Mouse (Mus musculus) spleen, adult 2 months (tissue): ENCODE results near the gene Apba1. TPM values are rescaled to one million over a fixed set of nuclear protein-coding genes. Genes with fewer than 3 reads are reported as not detected.

Source experiments
- DNase-seq, 2 experiments: peaks; one replicate each; pipeline versions ENCODE4 v3.0.0 to v3.0.0-alpha.2; 2012 to 2021; ENCODE audit warnings: low spot score in 2 of 2, low read depth in 1 of 2
- H3K27ac ChIP-seq: fragments of 200-500 bp; 2 replicates; pipeline ENCODE4 v1.5.1; 2012; ENCODE audit warnings: low read length, inconsistent platforms; ENCODE audit not compliant: insufficient read depth
- H3K27me3 ChIP-seq: fragments of 200-500 bp; 2 replicates; pipeline ENCODE4 v1.6.1; 2012; ENCODE audit warnings: mild to moderate bottlenecking, moderate library complexity, low read length, inconsistent platforms; ENCODE audit not compliant: control insufficient read depth, insufficient read depth
- H3K36me3 ChIP-seq: fragments of 200-500 bp; 2 replicates; pipeline ENCODE4 v1.6.1; 2012; ENCODE audit warnings: mild to moderate bottlenecking, low read length, inconsistent platforms; ENCODE audit not compliant: control insufficient read depth, insufficient read depth
- H3K4me1 ChIP-seq: fragments of 200-500 bp; 2 replicates; pipeline ENCODE4 v1.6.1; 2011; ENCODE audit warnings: inconsistent platforms; ENCODE audit not compliant: control insufficient read depth, insufficient read depth, insufficient read length
- H3K4me3 ChIP-seq: fragments of 200-500 bp; 2 replicates; pipeline ENCODE4 v1.5.1; 2011; ENCODE audit warnings: mild to moderate bottlenecking, inconsistent platforms; ENCODE audit not compliant: insufficient read depth, insufficient read length; ENCODE audit errors: extremely low read depth
- CTCF ChIP-seq: fragments of 200-500 bp; IDR thresholded peaks from 2 replicates; pipeline ENCODE4 v1.5.1; 2011; ENCODE audit warnings: mild to moderate bottlenecking, inconsistent platforms; ENCODE audit not compliant: insufficient read depth, insufficient read length, insufficient replicate concordance; ENCODE audit errors: extremely low read depth
- POLR2A ChIP-seq: fragments of 200-500 bp; IDR thresholded peaks from 2 replicates; pipeline ENCODE4 v1.6.1; 2011; ENCODE audit warnings: low read depth, low read length, inconsistent platforms
- WGBS: fragments of 180-500 bp; shearing (Covaris S2); methylation state at CpG from one replicate; pipeline ENCODE4 v1.1.7; 2018; 5-methylcytosine and 5-hydroxymethylcytosine counted together
- polyA plus RNA-seq: library from polyadenylated mRNA; depleted of rRNA; stranded (reverse); fragments of >200 nt; gene quantifications from 2 replicates; pipeline ENCODE4 v1.2.3, GENCODE M21; 2012

Apba1 gene
- polyA plus RNA-seq, 1 experiment: 2.1 TPM

DNA sequence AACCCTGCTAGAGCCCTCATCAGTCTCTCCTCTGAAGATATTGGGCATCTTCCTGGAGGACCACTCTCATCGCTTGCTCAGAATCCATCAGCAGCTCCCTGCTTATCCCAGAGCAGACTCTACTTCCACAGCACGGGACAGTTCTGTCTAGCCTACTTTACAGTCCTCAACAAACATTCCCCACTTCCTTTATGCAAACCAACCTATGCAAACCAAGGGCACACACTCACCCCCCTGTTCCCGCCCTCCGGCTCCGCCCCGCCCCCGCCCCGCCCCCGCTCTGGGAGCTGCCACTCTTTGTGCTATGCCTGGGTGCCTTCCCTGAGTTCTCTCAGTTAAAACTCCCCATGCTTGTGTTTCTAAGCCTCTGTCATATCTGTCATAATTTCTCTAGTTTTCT is 23.3 kb downstream of the Apba1 start:
- no peaks in the 10 kb centered on the region for H3K27me3 ChIP-seq
- H3K4me3 ChIP-seq: no peak overlapping the region
- WGBS: 17% methylated on average over 9 of the region's 9 CpGs
- no peaks in the 10 kb centered on the region for H3K36me3 ChIP-seq
- no peaks in the 10 kb centered on the region for H3K4me1 ChIP-seq
- no peak overlapping the region for H3K27ac ChIP-seq
- DNase-seq: no peak
- TF ChIP-seq POLR2A (no peak), CTCF (no peak)

- Histone ChIP-seq H3K27ac (no peak overlapping the region), H3K4me3 (no peak overlapping the region), H3K4me1 (no peaks in the 10 kb centered on the region), H3K36me3 (no peaks in the 10 kb centered on the region), H3K27me3 (no peaks in the 10 kb centered on the region)
- WGBS: 82% methylated on average over 9 of the region's 9 CpGs
- no peak for TF ChIP-seq CTCF
- TF ChIP-seq POLR2A: no peak
- no peak for DNase-seq
Observed at GRCm38 (mm10) chr19:23788420-23789132, 29.9 kb downstream of the Apba1 start.

DNA sequence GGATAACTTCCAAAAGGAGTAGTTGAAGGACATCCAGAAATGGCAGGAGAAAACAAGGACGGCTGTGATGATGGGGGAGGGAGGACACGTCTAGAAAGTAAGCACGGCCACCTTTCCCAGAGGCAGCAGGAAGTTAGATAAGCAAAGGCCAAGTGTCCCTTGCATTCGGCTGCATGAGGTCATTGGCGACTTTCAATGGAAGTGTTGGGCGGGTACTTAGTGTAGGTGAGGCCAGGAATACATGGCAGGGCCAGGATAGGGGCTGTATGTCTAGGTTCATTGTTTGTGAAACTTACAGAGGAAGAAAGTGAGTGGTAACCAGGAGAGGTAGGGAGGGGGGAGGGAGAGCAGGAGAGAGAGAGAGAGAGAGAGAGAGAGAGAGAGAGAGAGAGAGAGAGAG is 33.0 kb downstream of the Apba1 start:
- 57% methylated on average over 6 of the region's 6 CpGs for WGBS
- H3K4me1 ChIP-seq: no peaks in the 10 kb centered on the region
- no peaks in the 10 kb centered on the region for H3K36me3 ChIP-seq
- H3K27ac ChIP-seq: no peak overlapping the region
- DNase-seq: no peak
- TF ChIP-seq CTCF (no peak), POLR2A (no peak)
- no peak overlapping the region for H3K4me3 ChIP-seq
- no peaks in the 10 kb centered on the region for H3K27me3 ChIP-seq

- no peak for DNase-seq
- TF ChIP-seq POLR2A: no peak
- no peak for TF ChIP-seq CTCF
- Histone ChIP-seq H3K36me3 (no peaks in the 10 kb centered on the region), H3K4me3 (no peak overlapping the region), H3K27ac (no peak overlapping the region), H3K4me1 (no peaks in the 10 kb centered on the region), H3K27me3 (no peaks in the 10 kb centered on the region)
- WGBS: 94% methylated on average over 6 of the region's 6 CpGs
Observed at GRCm38 (mm10) chr19:23792559-23792958, 33.9 kb downstream of the Apba1 start.

DNA sequence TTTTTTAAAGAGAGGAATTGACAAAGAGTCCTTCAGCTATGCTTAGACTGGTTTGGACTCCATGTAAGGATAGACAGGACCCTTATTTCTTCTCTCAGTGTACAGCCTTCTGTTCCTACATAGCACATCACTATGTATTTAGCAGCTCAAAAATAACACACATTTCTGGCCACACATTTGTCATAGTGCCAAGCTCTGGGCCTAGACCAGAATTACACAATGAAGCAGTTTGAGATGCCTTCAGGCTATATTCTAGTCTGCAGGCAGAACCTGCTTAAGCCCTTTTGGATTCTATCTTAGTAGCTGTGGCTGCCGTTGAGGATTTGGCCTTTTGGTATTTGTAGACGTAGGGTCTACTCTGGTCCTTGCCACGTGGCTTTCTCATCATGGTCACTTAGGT is 35.8 kb downstream of the Apba1 start:
- DNase-seq: no peak
- H3K27ac ChIP-seq: no peak overlapping the region
- TF ChIP-seq CTCF (no peak), POLR2A (no peak)
- H3K36me3 ChIP-seq: no peaks in the 10 kb centered on the region
- no peaks in the 10 kb centered on the region for H3K27me3 ChIP-seq
- H3K4me1 ChIP-seq: no peaks in the 10 kb centered on the region
- 82% methylated on average over 3 of the region's 3 CpGs for WGBS
- no peak overlapping the region for H3K4me3 ChIP-seq

DNA sequence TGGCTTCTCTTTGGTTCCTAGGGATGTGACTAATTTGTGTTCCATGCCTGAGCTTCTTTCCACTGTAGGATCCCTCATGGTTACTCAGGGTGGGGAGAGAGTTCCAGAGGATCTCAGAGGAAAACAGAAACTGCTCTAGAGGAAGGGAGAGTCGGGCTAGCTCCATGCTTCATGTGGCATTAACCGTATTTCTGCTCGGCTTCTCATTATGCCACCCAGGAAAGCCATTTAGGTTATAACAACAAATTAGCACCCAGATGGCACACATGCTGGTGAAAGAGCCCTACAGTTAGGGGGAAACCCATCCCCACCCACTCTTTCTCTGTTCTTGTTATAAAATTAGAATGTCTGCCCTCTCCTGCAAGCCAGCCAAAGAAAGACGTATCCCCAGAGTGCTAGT is 36.5 kb downstream of the Apba1 start:
- H3K4me3 ChIP-seq: no peak overlapping the region
- no peak for TF ChIP-seq CTCF
- TF ChIP-seq POLR2A: no peak

DNA sequence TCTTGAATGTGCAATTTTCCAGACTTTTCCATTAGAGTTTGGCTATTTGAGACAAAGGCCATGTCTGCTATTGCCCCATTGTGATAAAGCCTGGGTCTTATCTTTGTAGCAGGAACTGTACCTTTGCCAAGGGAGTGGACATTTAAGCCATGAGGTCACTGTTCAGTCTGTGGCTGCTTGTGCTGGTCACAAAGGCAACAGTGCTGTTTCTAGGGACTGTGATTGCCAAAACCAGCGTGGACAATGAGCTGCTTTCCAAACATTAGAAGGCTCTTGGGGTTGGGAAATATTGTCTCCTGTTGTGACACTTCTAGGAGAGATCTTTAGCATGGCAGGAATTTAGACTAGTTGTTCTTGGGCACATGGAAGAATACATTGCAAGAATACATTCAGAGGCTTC is 42.5 kb downstream of the Apba1 start:
- Histone ChIP-seq H3K4me3 (no peak overlapping the region), H3K4me1 (no peaks in the 10 kb centered on the region), H3K27me3 (no peaks in the 10 kb centered on the region), H3K27ac (no peak overlapping the region), H3K36me3 (no peaks in the 10 kb centered on the region)
- no peak for DNase-seq
- 54% methylated on average over 1 of the region's 1 CpGs for WGBS
- TF ChIP-seq CTCF: no peak
- TF ChIP-seq POLR2A: no peak

More for the DNA sequence above, 36.5 kb downstream of the Apba1 start:
- Histone ChIP-seq H3K36me3 (no peaks in the 10 kb centered on the region), H3K27ac (no peak overlapping the region), H3K4me1 (no peaks in the 10 kb centered on the region), H3K27me3 (no peaks in the 10 kb centered on the region)
- no peak for DNase-seq
- 78% methylated on average over 4 of the region's 4 CpGs for WGBS

DNA sequence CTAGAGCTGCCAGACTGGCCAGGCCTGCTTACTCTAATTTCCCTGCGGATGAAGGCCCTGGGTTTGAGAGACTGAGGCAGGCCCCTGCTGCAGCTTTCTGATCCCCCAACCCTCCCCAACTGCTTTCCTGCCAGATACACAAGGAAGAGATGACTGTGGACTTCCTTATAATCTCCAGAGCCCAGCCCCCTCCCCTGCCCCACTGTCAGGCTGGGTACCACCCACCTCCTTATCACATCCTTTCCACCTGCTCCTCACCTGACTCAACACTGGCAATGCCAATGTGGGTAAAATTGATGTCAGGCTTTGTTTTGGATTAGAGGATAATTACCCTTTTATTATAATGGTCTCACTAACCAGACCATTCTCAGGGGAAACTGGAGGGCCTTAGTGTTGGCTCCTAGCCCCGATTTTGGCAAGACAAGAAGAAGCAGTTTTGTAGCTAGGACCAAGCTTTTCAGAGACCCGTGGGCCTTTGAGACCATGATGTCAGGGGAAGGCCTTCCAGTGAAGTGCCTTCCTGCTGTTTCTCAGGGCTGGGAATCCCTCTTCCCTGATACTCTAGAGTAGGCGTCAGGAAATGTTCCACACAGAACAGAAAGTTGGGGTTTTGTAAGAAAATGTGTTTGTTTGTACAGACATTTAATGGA is 44.7 kb downstream of the Apba1 start:
- Histone ChIP-seq H3K4me1 (no peaks in the 10 kb centered on the region), H3K36me3 (no peaks in the 10 kb centered on the region), H3K4me3 (no peak overlapping the region), H3K27ac (no peak overlapping the region), H3K27me3 (no peaks in the 10 kb centered on the region)
- TF ChIP-seq POLR2A (no peak), CTCF (no peak)
- no peak for DNase-seq
- WGBS: 70% methylated on average over 4 of the region's 4 CpGs
